In genomic region chr11:98005076-98005475, GRCm38 (mm10) we compare ENCODE assay signal across 11 mouse cellular contexts. TPM values are rescaled to one million over a fixed set of nuclear protein-coding genes. Genes with fewer than 3 reads are reported as not detected.
DNase-seq lines count a peak whose midpoint lies in the region; ATAC-seq and TF ChIP-seq lines count a peak whose summit lies in the region.
"Had no signal": no experiment of that assay in that cellular context is flagged by ENCODE, and none has a peak within 500 bp of the region (broad histone marks: within the 10 kb centered on the region; RNA-seq: fewer than 3 reads in every experiment).

No protein-coding gene starts in this region.

- peaks cover 7% of the 10 kb centered on the region for H3K27me3 ChIP-seq in intestine, embryonic 15.5 days (replicated peaks)
- no peaks in the 10 kb centered on the region for H3K27me3 ChIP-seq in stomach, embryonic 14.5 days (ENCODE audit: control insufficient read depth, insufficient read depth, low read length)
- no peaks in the 10 kb centered on the region for H3K27me3 ChIP-seq in hindbrain, embryonic 14.5 days (ENCODE audit: control insufficient read depth, insufficient read depth, low read length)

- H3K4me1 ChIP-seq in ES-E14 (ENCODE audit: control insufficient read depth in 2 of 2, insufficient read depth in 2 of 2, low read length in 2 of 2, poor library complexity in 1 of 2): peaks cover 6 to 23% of the 10 kb centered on the region in 2 experiments; a peak in 2 of 4 replicates
- peaks cover 12% of the 10 kb centered on the region; the same call in 1 of the 2 replicates for H3K4me1 ChIP-seq in intestine, embryonic 15.5 days (replicated peaks)
- peaks cover 4% of the 10 kb centered on the region; the same call in 1 of the 2 replicates for H3K4me1 ChIP-seq in stomach, embryonic 14.5 days (ENCODE audit: control insufficient read depth, insufficient read depth, low read length)
- no peaks in the 10 kb centered on the region for H3K4me1 ChIP-seq in hindbrain, embryonic 14.5 days (replicated peaks; ENCODE audit: control insufficient read depth, insufficient read depth, low read length)

- peak overlapping the region; percentile 54 for H3K9ac ChIP-seq in ES-E14 (ENCODE audit: insufficient read depth, low read depth, low read length, poor library complexity, severe bottlenecking)
- no peak overlapping the region for H3K9ac ChIP-seq in intestine, embryonic 15.5 days
- H3K9ac ChIP-seq in stomach, embryonic 14.5 days (replicated peaks; ENCODE audit: low read depth, low read length): no peak overlapping the region
- H3K9ac ChIP-seq in hindbrain, embryonic 14.5 days: no peak overlapping the region
- H3K9ac ChIP-seq: lung, embryonic 14.5 days had no signal

- 48% methylated on average over 13 of the region's 13 CpGs for WGBS in intestine, embryonic 15.5 days
- WGBS in stomach, embryonic 14.5 days: 43% methylated on average over 13 of the region's 13 CpGs
- WGBS in hindbrain, embryonic 14.5 days: 52% methylated on average over 13 of the region's 13 CpGs

- ATAC-seq in intestine, embryonic 15.5 days: peak; percentile 69
- 0 out of 2 replicates have a peak, but pooled peaks have one; percentile 43 for ATAC-seq in stomach, embryonic 14.5 days (ENCODE audit: insufficient number of reproducible peaks, insufficient read depth, low FRiP score, low read depth)
- no peak for ATAC-seq in hindbrain, embryonic 14.5 days (ENCODE audit: low FRiP score)

- no peak for DNase-seq in layer of hippocampus, adult 2 months (ENCODE audit: low spot score in 2 of 2)
- DNase-seq in layer of hippocampus, postnatal 10 days (ENCODE audit: low spot score in 2 of 2): no peak
- DNase-seq in ES-E14 (ENCODE audit: low read depth, low spot score): peak; percentile 90
- DNase-seq in left cerebral cortex, adult 11 months (ENCODE audit: low spot score): no peak
- DNase-seq in hindbrain, embryonic 14.5 days (ENCODE audit: low spot score): no peak
- no peak for DNase-seq in cerebellum, postnatal 36 days
- DNase-seq: kidney, adult 11 months; lung, embryonic 14.5 days; spleen, adult 18-20 months had no signal

- H3K27ac ChIP-seq in layer of hippocampus, adult 2 months: peak overlapping the region; percentile 72; the same call in 1 of the 2 replicates
- H3K27ac ChIP-seq in ES-E14 (ENCODE audit: insufficient read depth, low read depth, low read length, poor library complexity, severe bottlenecking): no peak overlapping the region; the same call in 1 of the 2 replicates
- H3K27ac ChIP-seq in intestine, embryonic 15.5 days: no peak overlapping the region
- H3K27ac ChIP-seq in stomach, embryonic 14.5 days (ENCODE audit: low read length): no peak overlapping the region
- H3K27ac ChIP-seq in hindbrain, embryonic 14.5 days: no peak overlapping the region

- H3K9me3 ChIP-seq in ES-E14 (ENCODE audit: control insufficient read depth, insufficient read depth, low read depth, low read length): no peaks in the 10 kb centered on the region
- H3K9me3 ChIP-seq in intestine, embryonic 15.5 days: no peaks in the 10 kb centered on the region; the same call in 1 of the 2 replicates
- no peaks in the 10 kb centered on the region for H3K9me3 ChIP-seq in stomach, embryonic 14.5 days (ENCODE audit: control insufficient read depth, low read depth, low read length)
- no peaks in the 10 kb centered on the region for H3K9me3 ChIP-seq in hindbrain, embryonic 14.5 days (ENCODE audit: control insufficient read depth, low read length)

- no peak for TF ChIP-seq CTCF in layer of hippocampus, adult 2 months (conservative IDR thresholded peaks at IDR 0.05)

- no peak overlapping the region for H3K4me3 ChIP-seq in layer of hippocampus, adult 2 months
- H3K4me3 ChIP-seq in ES-E14 (ENCODE audit: insufficient read depth in 1 of 2, low read depth in 1 of 2, low read length in 2 of 2, poor library complexity in 1 of 2, severe bottlenecking in 1 of 2): peak overlapping the region; percentile 56 to 73
- no peak overlapping the region for H3K4me3 ChIP-seq in intestine, embryonic 15.5 days (replicated peaks)
- no peak overlapping the region for H3K4me3 ChIP-seq in stomach, embryonic 14.5 days (ENCODE audit: low read depth, low read length)
- H3K4me3 ChIP-seq in hindbrain, embryonic 14.5 days (replicated peaks; ENCODE audit: low read length): no peak overlapping the region

- in situ Hi-C loops in ES-E14 (cut with MboI; ENCODE audit: low sequenced_read_pairs in 2 of 2, unreplicated experiment in 2 of 2): no loop called here

- peak overlapping the region; percentile 33; the same call in 1 of the 2 replicates for H3K4me2 ChIP-seq in intestine, embryonic 15.5 days (replicated peaks)
- no peak overlapping the region for H3K4me2 ChIP-seq in stomach, embryonic 14.5 days (replicated peaks; ENCODE audit: low read depth, low read length)
- H3K4me2 ChIP-seq in hindbrain, embryonic 14.5 days (replicated peaks): no peak overlapping the region
- H3K4me2 ChIP-seq: lung, embryonic 14.5 days had no signal

- H3K36me3 ChIP-seq in ES-E14 (ENCODE audit: control insufficient read depth, insufficient read depth, low read length, poor library complexity, severe bottlenecking): peaks cover 13% of the 10 kb centered on the region; the same call in 1 of the 2 replicates
- H3K36me3 ChIP-seq in intestine, embryonic 15.5 days: no peaks in the 10 kb centered on the region; the same call in 1 of the 2 replicates
- H3K36me3 ChIP-seq in stomach, embryonic 14.5 days (ENCODE audit: control insufficient read depth, insufficient read depth, low read length): peaks cover 9% of the 10 kb centered on the region
- H3K36me3 ChIP-seq in hindbrain, embryonic 14.5 days (replicated peaks; ENCODE audit: control insufficient read depth, insufficient read depth): peaks cover 73% of the 10 kb centered on the region

TF ChIP-seq in ES-E14, 5 proteins besides CTCF, POLR2A, EP300 and RAD21:
- TF ChIP-seq HCFC1 (IDR thresholded peaks at IDR 0.05; ENCODE audit: borderline replicate concordance, insufficient read depth, low read length) (no peak), MAFK (IDR thresholded peaks at IDR 0.05; ENCODE audit: insufficient read depth, low read depth, low read length) (no peak), CHD2 (IDR thresholded peaks at IDR 0.05; ENCODE audit: low read depth, low read length) (peak; percentile 67), ZNF384 (IDR thresholded peaks at IDR 0.05; ENCODE audit: low read depth, low read length) (no peak), ZC3H11A (IDR thresholded peaks at IDR 0.05; ENCODE audit: borderline replicate concordance, low read depth, low read length) (no peak)

RNA-seq across cellular contexts. Expression of gene Arl5c, which starts 9.1 kb away (rescaled TPM):
- 1 to 10 TPM; 1.4 to 1.7 TPM for total RNA-seq in layer of hippocampus, adult 2 months (2021)
- 1 to 10 TPM; 2.0 to 2.1 TPM for total RNA-seq in layer of hippocampus, postnatal 10 days (2021)
- 2.9 and 4.4 TPM in 2 replicates for total RNA-seq in ES-E14 (2012; rRNA removed)
- 7.6 and 11.8 TPM in 2 replicates for polyA plus RNA-seq in intestine, embryonic 15.5 days (2015; fragmentation: Nextera tagmentation; extraction: Ambion mirVana)
- polyA plus RNA-seq in stomach, embryonic 14.5 days (2014; fragmentation: Nextera tagmentation; extraction: Ambion mirVana): 7.8 and 11.6 TPM in 2 replicates
- polyA plus RNA-seq in hindbrain, embryonic 14.5 days (2014; fragmentation: Nextera tagmentation; extraction: Ambion mirVana): 6.5 and 11.0 TPM in 2 replicates

RNA-seq across cellular contexts. Expression of gene Cacnb1, which starts 17.8 kb away (rescaled TPM):
- 100 to 1,000 TPM; 139 to 142 TPM for total RNA-seq in layer of hippocampus, adult 2 months (2021)
- total RNA-seq in layer of hippocampus, postnatal 10 days (2021): 100 to 1,000 TPM; 118 TPM
- 6.2 and 12.0 TPM in 2 replicates for total RNA-seq in ES-E14 (2012; rRNA removed)
- polyA plus RNA-seq in intestine, embryonic 15.5 days (2015; fragmentation: Nextera tagmentation; extraction: Ambion mirVana): 6.5 and 7.5 TPM in 2 replicates
- polyA plus RNA-seq in stomach, embryonic 14.5 days (2014; fragmentation: Nextera tagmentation; extraction: Ambion mirVana): 7.3 and 9.7 TPM in 2 replicates
- polyA plus RNA-seq in hindbrain, embryonic 14.5 days (2014; fragmentation: Nextera tagmentation; extraction: Ambion mirVana): 40.0 and 40.3 TPM in 2 replicates

RNA-seq across cellular contexts. Expression of gene Plxdc1, which starts 18.8 kb away (rescaled TPM):
- 10 to 100 TPM in 1 of 2 experiments, 1 to 10 TPM in 1; 9.0 to 10.3 TPM for total RNA-seq in layer of hippocampus, adult 2 months (2021)
- 1 to 10 TPM; 6.8 to 7.1 TPM for total RNA-seq in layer of hippocampus, postnatal 10 days (2021)
- 2.5 and 4.3 TPM in 2 replicates for total RNA-seq in ES-E14 (2012; rRNA removed)
- 0.47 and 0.49 TPM in 2 replicates for polyA plus RNA-seq in intestine, embryonic 15.5 days (2015; fragmentation: Nextera tagmentation; extraction: Ambion mirVana)
- 0.38 and 0.56 TPM in 2 replicates for polyA plus RNA-seq in stomach, embryonic 14.5 days (2014; fragmentation: Nextera tagmentation; extraction: Ambion mirVana)
- polyA plus RNA-seq in hindbrain, embryonic 14.5 days (2014; fragmentation: Nextera tagmentation; extraction: Ambion mirVana): 0.90 and 1.1 TPM in 2 replicates

RNA-seq across cellular contexts. Expression of gene Rpl19, which starts 21.4 kb away (rescaled TPM):
- 100 to 1,000 TPM; 615 to 621 TPM for total RNA-seq in layer of hippocampus, adult 2 months (2021)
- 100 to 1,000 TPM; 648 to 672 TPM for total RNA-seq in layer of hippocampus, postnatal 10 days (2021)
- total RNA-seq in ES-E14 (2012; rRNA removed): 3,222 and 3,264 TPM in 2 replicates
- 1,063 and 1,131 TPM in 2 replicates for polyA plus RNA-seq in intestine, embryonic 15.5 days (2015; fragmentation: Nextera tagmentation; extraction: Ambion mirVana)
- 1,095 and 1,157 TPM in 2 replicates for polyA plus RNA-seq in stomach, embryonic 14.5 days (2014; fragmentation: Nextera tagmentation; extraction: Ambion mirVana)
- polyA plus RNA-seq in hindbrain, embryonic 14.5 days (2014; fragmentation: Nextera tagmentation; extraction: Ambion mirVana): 614 and 694 TPM in 2 replicates

RNA-seq across cellular contexts. Expression of gene Stac2, which starts 48.2 kb away (rescaled TPM):
- total RNA-seq in layer of hippocampus, adult 2 months (2021): 10 to 100 TPM; 50.2 to 50.8 TPM
- 10 to 100 TPM; 13.0 to 14.9 TPM for total RNA-seq in layer of hippocampus, postnatal 10 days (2021)
- total RNA-seq in ES-E14 (2012; rRNA removed): 2.1 and 3.8 TPM in 2 replicates
- 0.16 and 0.29 TPM in 2 replicates for polyA plus RNA-seq in intestine, embryonic 15.5 days (2015; fragmentation: Nextera tagmentation; extraction: Ambion mirVana)
- polyA plus RNA-seq in stomach, embryonic 14.5 days (2014; fragmentation: Nextera tagmentation; extraction: Ambion mirVana): 0.30 and 0.32 TPM in 2 replicates
- 6.7 and 7.3 TPM in 2 replicates for polyA plus RNA-seq in hindbrain, embryonic 14.5 days (2014; fragmentation: Nextera tagmentation; extraction: Ambion mirVana)

Comparison
In these comparisons a context has a peak if more than half of its experiments do, and no peak if none do; other contexts are left out.
1. H3K4me3 ChIP-seq: peak in ES-E14 (2 of 2); none in layer of hippocampus, adult 2 months (single experiment), intestine, embryonic 15.5 days (single experiment), stomach, embryonic 14.5 days (single experiment) and hindbrain, embryonic 14.5 days (single experiment).